Mouse (Mus musculus) E14TG2a.4 (cell line): ENCODE measurements around the gene Ap2b1.

Experiments
- H3K27me3 ChIP-seq: 2 replicates; pipeline ENCODE4 v1.6.1; 2014; ENCODE audit warnings: low read length, control low read depth; ENCODE audit not compliant: insufficient read depth
- H3K36me3 ChIP-seq: 2 replicates; pipeline ENCODE4 v1.6.1; 2014; ENCODE audit warnings: low read length, control low read depth; ENCODE audit not compliant: insufficient read depth
- H3K4me1 ChIP-seq: replicated peaks from 2 replicates; pipeline ENCODE4 v1.6.1; 2014; ENCODE audit warnings: low read depth, low read length, control low read depth
- H3K4me3 ChIP-seq: replicated peaks from 2 replicates; pipeline ENCODE4 v1.5.1; 2014; ENCODE audit warnings: mild to moderate bottlenecking, low read length
- H3K9me3 ChIP-seq: 2 replicates; pipeline ENCODE4 v1.6.1; 2014; ENCODE audit warnings: low read length, control low read depth
- CTCF ChIP-seq: conservative IDR thresholded peaks from 2 replicates; pipeline ENCODE4 v1.5.1; 2014; ENCODE audit warnings: low read length
- NANOG ChIP-seq: IDR thresholded peaks from 2 replicates; pipeline ENCODE4 v1.6.1; 2014; ENCODE audit warnings: borderline replicate concordance, low read length, mixed read lengths
- POU5F1 ChIP-seq: IDR thresholded peaks from 2 replicates; pipeline ENCODE4 v1.6.1; 2014; ENCODE audit warnings: low read length, borderline replicate concordance

Ap2b1 gene

GRCm38 (mm10) chr11:83293182-83293581 is 5.6 kb upstream of the Ap2b1 start:
- H3K36me3 ChIP-seq = peaks cover 52% of the 10 kb centered on the region
- H3K4me1 ChIP-seq = peaks cover 48% of the 10 kb centered on the region
- H3K9me3 ChIP-seq = no peaks in the 10 kb centered on the region
- TF ChIP-seq POU5F1 = no peak
- no peak for TF ChIP-seq NANOG
- TF ChIP-seq CTCF = no peak
- peak overlapping the region; percentile 93 for H3K4me3 ChIP-seq
- no peaks in the 10 kb centered on the region for H3K27me3 ChIP-seq

- H3K4me3 ChIP-seq = no peak overlapping the region
- no peaks in the 10 kb centered on the region for H3K27me3 ChIP-seq
- H3K9me3 ChIP-seq = no peaks in the 10 kb centered on the region
- TF ChIP-seq CTCF = no peak
- no peak for TF ChIP-seq POU5F1
- TF ChIP-seq NANOG = no peak
- H3K4me1 ChIP-seq = peaks cover 49% of the 10 kb centered on the region
- H3K36me3 ChIP-seq = peaks cover 52% of the 10 kb centered on the region
Measured at GRCm38 (mm10) chr11:83294133-83294532, 4.7 kb upstream of the Ap2b1 start.

- no peaks in the 10 kb centered on the region for H3K9me3 ChIP-seq
- H3K36me3 ChIP-seq = peaks cover 59% of the 10 kb centered on the region
- TF ChIP-seq NANOG (no peak), CTCF (no peak), POU5F1 (no peak)
- H3K4me1 ChIP-seq = peaks cover 54% of the 10 kb centered on the region
- H3K4me3 ChIP-seq = peak overlapping the region; percentile 88
- no peaks in the 10 kb centered on the region for H3K27me3 ChIP-seq
Measured at GRCm38 (mm10) chr11:83297816-83298215, 1.0 kb upstream of the Ap2b1 start.

- Histone ChIP-seq H3K9me3 (no peaks in the 10 kb centered on the region), H3K36me3 (peaks cover 40% of the 10 kb centered on the region), H3K4me1 (peaks cover 56% of the 10 kb centered on the region), H3K4me3 (peak overlapping the region; percentile 88), H3K27me3 (no peaks in the 10 kb centered on the region)
- TF ChIP-seq NANOG (no peak), POU5F1 (no peak), CTCF (no peak)
Measured at GRCm38 (mm10) chr11:83299724-83300123, 900 bp downstream of the Ap2b1 start.

- Histone ChIP-seq H3K36me3 (peaks cover 23% of the 10 kb centered on the region), H3K9me3 (no peaks in the 10 kb centered on the region), H3K4me1 (peaks cover 52% of the 10 kb centered on the region), H3K4me3 (peak overlapping the region; percentile 98; the same call in 1 of the 2 replicates), H3K27me3 (no peaks in the 10 kb centered on the region)
- TF ChIP-seq CTCF (no peak), POU5F1 (no peak), NANOG (no peak)
Measured at GRCm38 (mm10) chr11:83301431-83301831, 2.6 kb downstream of the Ap2b1 start.

- H3K9me3 ChIP-seq = no peaks in the 10 kb centered on the region
- peaks cover 45% of the 10 kb centered on the region for H3K4me1 ChIP-seq
- TF ChIP-seq POU5F1 (no peak), NANOG (no peak), CTCF (no peak)
- H3K4me3 ChIP-seq = peak overlapping the region; percentile 98
- H3K27me3 ChIP-seq = no peaks in the 10 kb centered on the region
- peaks cover 16% of the 10 kb centered on the region for H3K36me3 ChIP-seq
Measured at GRCm38 (mm10) chr11:83302124-83302523, 3.3 kb downstream of the Ap2b1 start.

GRCm38 (mm10) chr11:83302526-83303251 is 3.9 kb downstream of the Ap2b1 start, which contains the start of gene Pex12:
Gene Pex12, minus strand, starts transcription at chr11:83302586.
- TF ChIP-seq NANOG (no peak), CTCF (no peak), POU5F1 (no peak)
- Histone ChIP-seq H3K36me3 (peaks cover 10% of the 10 kb centered on the region; the same call in 1 of the 2 replicates), H3K27me3 (no peaks in the 10 kb centered on the region), H3K9me3 (no peaks in the 10 kb centered on the region), H3K4me3 (peak within 1 kb of the TSS; percentile 98), H3K4me1 (peaks cover 39% of the 10 kb centered on the region)

- Histone ChIP-seq H3K4me3 (peak overlapping the region; percentile 98), H3K36me3 (peaks cover 18% of the 10 kb centered on the region), H3K9me3 (no peaks in the 10 kb centered on the region), H3K4me1 (peaks cover 33% of the 10 kb centered on the region), H3K27me3 (no peaks in the 10 kb centered on the region)
- TF ChIP-seq NANOG = no peak
- no peak for TF ChIP-seq CTCF
- no peak for TF ChIP-seq POU5F1
Measured at GRCm38 (mm10) chr11:83303751-83304150, 4.9 kb downstream of the Ap2b1 start.

GRCm38 (mm10) chr11:83304485-83304884 is 5.7 kb downstream of the Ap2b1 start:
- no peak for TF ChIP-seq POU5F1
- TF ChIP-seq CTCF = no peak
- no peak for TF ChIP-seq NANOG
- H3K9me3 ChIP-seq = no peaks in the 10 kb centered on the region
- no peaks in the 10 kb centered on the region for H3K27me3 ChIP-seq
- H3K4me1 ChIP-seq = peaks cover 33% of the 10 kb centered on the region
- H3K4me3 ChIP-seq = no peak overlapping the region
- peaks cover 22% of the 10 kb centered on the region for H3K36me3 ChIP-seq
